Comparison of ENCODE assay signal across 8 mouse cellular contexts in the genomic region with DNA sequence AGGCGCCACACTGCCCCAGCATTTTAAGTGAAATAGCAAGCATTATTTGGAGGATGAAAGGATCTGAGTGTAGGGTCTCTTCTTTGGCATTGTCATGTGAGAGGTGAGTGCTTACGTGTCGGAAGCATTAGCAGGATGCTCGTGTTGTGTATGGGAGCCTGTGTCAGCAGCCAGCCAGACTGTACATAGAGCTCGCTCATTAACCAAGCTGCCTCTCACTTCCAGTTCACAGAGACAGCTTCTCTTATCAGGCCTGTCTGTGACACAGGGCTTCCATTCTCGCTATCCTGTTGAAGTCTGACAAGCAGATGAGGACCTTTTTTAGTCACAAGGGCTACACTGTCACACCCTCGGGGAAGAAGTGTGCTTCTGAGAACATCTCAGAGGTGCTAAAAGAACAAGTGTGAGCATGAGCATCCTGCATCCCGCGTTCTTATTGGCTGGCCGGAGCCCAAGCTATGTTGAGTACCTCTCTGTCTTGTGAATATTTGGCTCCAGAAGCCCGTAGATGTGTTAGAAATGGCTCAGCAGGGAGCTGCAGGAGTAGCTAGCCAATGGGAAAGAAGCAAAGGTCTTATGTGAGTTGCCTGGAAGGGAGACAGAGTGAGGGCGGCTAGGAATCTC.
DNase-seq lines count a peak whose midpoint lies in the region; ATAC-seq lines count a peak whose summit lies in the region.
"Had no signal": no experiment of that assay in that cellular context is flagged by ENCODE, and none has a peak within 500 bp of the region (broad histone marks: within the 10 kb centered on the region; RNA-seq: fewer than 3 reads in every experiment).

No protein-coding gene starts in this region.

- H3K36me3 ChIP-seq in hindbrain, embryonic 13.5 days: peaks cover 3% of the 10 kb centered on the region
- no peaks in the 10 kb centered on the region for H3K36me3 ChIP-seq in hindbrain, embryonic 11.5 days (ENCODE audit: control insufficient read depth, insufficient read depth, low read length)
- no peaks in the 10 kb centered on the region for H3K36me3 ChIP-seq in forebrain, embryonic 14.5 days (ENCODE audit: control insufficient read depth, insufficient read depth, low read length)
- H3K36me3 ChIP-seq in hindbrain, embryonic 15.5 days: no peaks in the 10 kb centered on the region
- H3K36me3 ChIP-seq in neural tube, embryonic 15.5 days: no peaks in the 10 kb centered on the region

- ATAC-seq in hindbrain, embryonic 13.5 days (ENCODE audit: low FRiP score): peak; percentile 46; the same call in 1 of the 2 replicates
- ATAC-seq in hindbrain, embryonic 11.5 days (ENCODE audit: low FRiP score): no peak
- peak; percentile 66; the same call in 1 of the 2 replicates for ATAC-seq in forebrain, embryonic 14.5 days
- ATAC-seq in hindbrain, embryonic 15.5 days (ENCODE audit: low FRiP score, low read depth): 0 out of 2 replicates have a peak, but pooled peaks have one; percentile 54
- ATAC-seq in neural tube, embryonic 15.5 days (ENCODE audit: low FRiP score): peak; percentile 57
- no peak for ATAC-seq in megakaryocyte progenitor cell, adult 5-6 weeks (replicated peaks; ENCODE audit: poor library complexity)

- peaks cover 48% of the 10 kb centered on the region for H3K4me1 ChIP-seq in hindbrain, embryonic 13.5 days (replicated peaks)
- H3K4me1 ChIP-seq in hindbrain, embryonic 11.5 days (replicated peaks; ENCODE audit: control insufficient read depth, insufficient read depth, low read length): no peaks in the 10 kb centered on the region
- H3K4me1 ChIP-seq in forebrain, embryonic 14.5 days (ENCODE audit: control insufficient read depth, insufficient read depth, low read length): peaks cover 11% of the 10 kb centered on the region; the same call in 1 of the 2 replicates
- H3K4me1 ChIP-seq in hindbrain, embryonic 15.5 days (replicated peaks): peaks cover 39% of the 10 kb centered on the region
- peaks cover 23% of the 10 kb centered on the region for H3K4me1 ChIP-seq in neural tube, embryonic 15.5 days

- H3K9me3 ChIP-seq in hindbrain, embryonic 13.5 days: no peaks in the 10 kb centered on the region; the same call in 1 of the 2 replicates
- no peaks in the 10 kb centered on the region for H3K9me3 ChIP-seq in hindbrain, embryonic 11.5 days (ENCODE audit: control insufficient read depth, low read length)
- no peaks in the 10 kb centered on the region for H3K9me3 ChIP-seq in forebrain, embryonic 14.5 days (replicated peaks; ENCODE audit: control insufficient read depth, low read length)
- no peaks in the 10 kb centered on the region for H3K9me3 ChIP-seq in hindbrain, embryonic 15.5 days
- no peaks in the 10 kb centered on the region for H3K9me3 ChIP-seq in neural tube, embryonic 15.5 days (replicated peaks)

- H3K27me3 ChIP-seq in hindbrain, embryonic 13.5 days: no peaks in the 10 kb centered on the region
- H3K27me3 ChIP-seq in hindbrain, embryonic 11.5 days (ENCODE audit: control insufficient read depth, insufficient read depth, low read length): no peaks in the 10 kb centered on the region
- no peaks in the 10 kb centered on the region for H3K27me3 ChIP-seq in forebrain, embryonic 14.5 days (replicated peaks; ENCODE audit: control insufficient read depth, insufficient read depth, low read length)
- H3K27me3 ChIP-seq in hindbrain, embryonic 15.5 days: no peaks in the 10 kb centered on the region
- H3K27me3 ChIP-seq in neural tube, embryonic 15.5 days (replicated peaks): no peaks in the 10 kb centered on the region

- no peak overlapping the region for H3K9ac ChIP-seq in hindbrain, embryonic 13.5 days
- H3K9ac ChIP-seq in hindbrain, embryonic 11.5 days (ENCODE audit: low read depth, low read length): no peak overlapping the region
- H3K9ac ChIP-seq in forebrain, embryonic 14.5 days (ENCODE audit: low read length): no peak overlapping the region
- H3K9ac ChIP-seq in hindbrain, embryonic 15.5 days: no peak overlapping the region
- no peak overlapping the region for H3K9ac ChIP-seq in neural tube, embryonic 15.5 days (replicated peaks)

- no peak for DNase-seq in hindbrain, embryonic 11.5 days (ENCODE audit: low spot score)
- peak; percentile 67 for DNase-seq in forebrain, embryonic 14.5 days (ENCODE audit: low spot score)
- DNase-seq in lung, postnatal 36 days: no peak
- DNase-seq: heart, postnatal 10 days had no signal

- H3K4me2 ChIP-seq in hindbrain, embryonic 13.5 days: no peak overlapping the region
- H3K4me2 ChIP-seq in hindbrain, embryonic 11.5 days (replicated peaks; ENCODE audit: low read depth, low read length): no peak overlapping the region
- no peak overlapping the region for H3K4me2 ChIP-seq in forebrain, embryonic 14.5 days (ENCODE audit: low read length)
- no peak overlapping the region for H3K4me2 ChIP-seq in hindbrain, embryonic 15.5 days
- no peak overlapping the region for H3K4me2 ChIP-seq in neural tube, embryonic 15.5 days

- H3K4me3 ChIP-seq in hindbrain, embryonic 13.5 days: no peak overlapping the region
- H3K4me3 ChIP-seq in hindbrain, embryonic 11.5 days (ENCODE audit: low read depth, low read length): no peak overlapping the region
- no peak overlapping the region for H3K4me3 ChIP-seq in forebrain, embryonic 14.5 days (ENCODE audit: low read depth, low read length)
- H3K4me3 ChIP-seq in hindbrain, embryonic 15.5 days: no peak overlapping the region
- no peak overlapping the region for H3K4me3 ChIP-seq in neural tube, embryonic 15.5 days (replicated peaks)

- 67% methylated on average over 12 of the region's 12 CpGs for WGBS in hindbrain, embryonic 13.5 days
- 79% methylated on average over 12 of the region's 12 CpGs for WGBS in hindbrain, embryonic 11.5 days
- 59% methylated on average over 12 of the region's 12 CpGs for WGBS in forebrain, embryonic 14.5 days
- WGBS in hindbrain, embryonic 15.5 days: 51% methylated on average over 12 of the region's 12 CpGs
- whole genome bisulfite sequencing in neural tube, embryonic 15.5 days: 64% methylated on average over 12 of the region's 12 CpGs

- H3K27ac ChIP-seq in hindbrain, embryonic 13.5 days: peak overlapping the region; percentile 83
- no peak overlapping the region for H3K27ac ChIP-seq in hindbrain, embryonic 11.5 days (ENCODE audit: low read depth, low read length)
- 0 out of 2 replicates have a peak overlapping the region, but pooled peaks have one; percentile 9 for H3K27ac ChIP-seq in forebrain, embryonic 14.5 days (ENCODE audit: low read depth, low read length)
- peak overlapping the region; percentile 70 for H3K27ac ChIP-seq in hindbrain, embryonic 15.5 days (replicated peaks)
- peak overlapping the region; percentile 61 for H3K27ac ChIP-seq in neural tube, embryonic 15.5 days (replicated peaks)

Comparison
In these comparisons a context has a peak if more than half of its experiments do, and no peak if none do; other contexts are left out.
1. ATAC-seq: peak in hindbrain, embryonic 13.5 days (single experiment), forebrain, embryonic 14.5 days (single experiment), hindbrain, embryonic 15.5 days (single experiment) and neural tube, embryonic 15.5 days (single experiment); none in hindbrain, embryonic 11.5 days (single experiment) and megakaryocyte progenitor cell, adult 5-6 weeks (single experiment).